Mouse (Mus musculus): ENCODE results near the gene Mgat5b. TPM values are rescaled to one million over a fixed set of nuclear protein-coding genes. Genes with fewer than 3 reads are reported as not detected.

The Mgat5b gene
- total RNA-seq, 2 experiments from 2014 or later, result 0.08 to 0.47 TPM

GRCm38 (mm10) chr11:117018410-117018809 lies 99.7 kb downstream of the Mgat5b start:
- DNase-seq, result peak; percentile 64
- intact Hi-C loops (cut with DNase I; ENCODE audit: low total_unique reads), result no loop called here

- no peak for DNase-seq
- intact Hi-C loops (cut with DNase I; ENCODE audit: low total_unique reads), result no loop called here
These were observed 102.4 kb downstream of the Mgat5b start for GRCm38 (mm10) chr11:117021026-117021425.

GRCm38 (mm10) chr11:117023537-117023936 lies 104.9 kb downstream of the Mgat5b start:
- no peak for DNase-seq
- intact Hi-C loops (cut with DNase I; ENCODE audit: low total_unique reads), result no loop called here

- DNase-seq, result no peak
- intact Hi-C loops (cut with DNase I; ENCODE audit: low total_unique reads), result no loop called here
These were observed 109.0 kb downstream of the Mgat5b start for GRCm38 (mm10) chr11:117027681-117028080.

GRCm38 (mm10) chr11:117028861-117029568 lies 110.4 kb downstream of the Mgat5b start:
- DNase-seq, result no peak
- intact Hi-C loops (cut with DNase I; ENCODE audit: low total_unique reads), result no loop called here

GRCm38 (mm10) chr11:117029569-117029955 lies 110.9 kb downstream of the Mgat5b start:
- intact Hi-C loops (cut with DNase I; ENCODE audit: low total_unique reads), result no loop called here
- DNase-seq, result no peak

- no peak for DNase-seq
- intact Hi-C loops (cut with DNase I; ENCODE audit: low total_unique reads), result no loop called here
These were observed 111.4 kb downstream of the Mgat5b start for GRCm38 (mm10) chr11:117030018-117030417.

- intact Hi-C loops (cut with DNase I; ENCODE audit: low total_unique reads), result no loop called here
- no peak for DNase-seq
These were observed 111.9 kb downstream of the Mgat5b start for GRCm38 (mm10) chr11:117030471-117031101.

GRCm38 (mm10) chr11:117031249-117031648 lies 112.6 kb downstream of the Mgat5b start:
- no peak for DNase-seq
- intact Hi-C loops (cut with DNase I; ENCODE audit: low total_unique reads), result no loop called here

- intact Hi-C loops (cut with DNase I; ENCODE audit: low total_unique reads), result no loop called here
These were observed 117.1 kb downstream of the Mgat5b start for GRCm38 (mm10) chr11:117035661-117036336.

More at GRCm38 (mm10) chr11:117035661-117036336, 117.1 kb downstream of the Mgat5b start:
- DNase-seq, result no peak

Other genes with a start within 250 kb of the Mgat5b start
- not detected for gene St6galnac1, start 143.4 kb upstream of the Mgat5b start, total RNA-seq (2021)
- 10 to 100 TPM; 23.1 to 29.6 TPM for gene Mxra7, start 90.8 kb upstream of the Mgat5b start, total RNA-seq (2021)
- 10 to 100 TPM; 24.1 to 24.7 TPM for gene Mettl23, start 75.6 kb upstream of the Mgat5b start, total RNA-seq (2021)
- gene Jmjd6, start 75.4 kb upstream of the Mgat5b start, total RNA-seq (2021), result 10 to 100 TPM; 19.5 to 21.4 TPM
- 10 to 100 TPM; 22.3 to 27.2 TPM for gene Mfsd11, start 66.4 kb upstream of the Mgat5b start, total RNA-seq (2021)
- gene Srsf2, start 65.8 kb upstream of the Mgat5b start, total RNA-seq (2021), result 10 to 100 TPM; 73.0 to 80.9 TPM
- gene Sec14l1, start 196.3 kb downstream of the Mgat5b start, total RNA-seq (2021), result 10 to 100 TPM; 58.1 to 58.7 TPM